Mouse (Mus musculus) natural killer cell, adult 2 months (primary cell): Measurements from ENCODE around the gene Sox2.

Experiments
- DNase-seq, 2 experiments: peaks; one replicate each; pipeline ENCODE4 v3.0.0; 2022; ENCODE audit warnings: low spot score in 2 of 2

The Sox2 gene

DNA sequence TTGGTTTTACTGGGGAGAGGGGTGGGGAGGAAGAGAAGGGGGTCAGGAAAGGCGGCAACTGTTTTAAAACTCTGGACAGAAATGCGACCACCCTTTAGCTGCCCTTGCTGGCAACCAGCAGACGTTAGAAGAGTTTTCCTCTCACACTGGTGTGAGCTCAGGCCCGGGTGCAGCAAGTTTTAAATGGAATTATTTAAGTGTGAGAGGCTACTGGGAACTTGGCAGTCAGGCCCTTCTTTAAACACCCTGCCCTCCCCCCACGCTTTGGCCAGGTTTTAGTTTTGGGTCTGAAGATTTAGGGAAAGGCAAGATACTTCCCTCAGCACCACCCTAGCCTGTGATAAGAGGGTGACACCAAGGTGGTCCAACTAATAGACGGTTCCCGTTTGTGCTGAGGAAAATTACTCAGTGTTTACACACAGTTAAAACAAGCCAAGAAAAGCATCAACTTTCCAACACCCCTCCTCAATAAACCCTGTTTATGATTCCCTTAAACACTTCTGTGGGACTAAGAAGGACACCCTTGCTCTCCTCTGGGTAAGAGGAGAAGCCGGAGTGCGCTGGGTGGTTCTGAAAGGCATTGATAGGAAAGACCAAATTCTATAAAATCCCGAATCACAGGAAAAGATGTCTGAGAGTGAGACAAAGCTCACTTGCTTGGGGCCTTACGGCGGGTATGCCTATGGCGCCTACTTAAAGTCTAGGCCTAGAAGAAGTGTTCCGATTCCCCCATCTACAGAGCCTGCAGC lies 10.5 kb downstream of the Sox2 start:
- DNase-seq, result no peak

DNA sequence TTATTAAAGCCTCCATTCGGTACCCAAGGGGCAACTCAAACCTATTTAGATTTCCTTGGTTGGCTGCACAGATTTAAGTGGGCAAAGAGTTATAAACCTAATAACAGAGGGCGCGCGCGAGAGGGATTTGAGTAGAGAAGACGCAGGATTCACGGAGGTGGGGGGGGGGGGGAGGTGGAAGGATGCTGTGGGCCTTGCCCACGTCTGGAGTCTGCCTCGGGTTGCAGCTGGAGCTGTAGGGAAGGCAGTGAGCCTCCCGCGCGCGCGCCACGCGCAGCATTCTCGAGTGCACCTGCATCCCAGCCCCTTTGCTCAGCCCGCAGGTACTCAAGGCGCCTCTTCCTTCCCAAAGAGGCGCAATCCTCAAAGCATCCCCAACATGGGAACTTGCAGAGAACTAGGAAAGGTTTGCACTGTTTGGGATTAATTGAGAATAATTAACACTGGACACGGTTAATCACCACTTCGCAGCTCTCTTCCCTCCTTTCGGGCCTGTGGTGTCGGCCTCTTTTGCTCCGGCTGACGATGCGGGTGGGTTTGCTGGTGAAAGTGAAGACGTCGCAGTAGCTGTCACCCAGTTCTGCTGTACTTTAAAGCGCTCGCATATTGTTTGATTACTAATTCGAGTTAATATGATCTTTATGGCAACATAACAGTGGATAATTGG lies 11.3 kb downstream of the Sox2 start:
- DNase-seq, result no peak

DNA sequence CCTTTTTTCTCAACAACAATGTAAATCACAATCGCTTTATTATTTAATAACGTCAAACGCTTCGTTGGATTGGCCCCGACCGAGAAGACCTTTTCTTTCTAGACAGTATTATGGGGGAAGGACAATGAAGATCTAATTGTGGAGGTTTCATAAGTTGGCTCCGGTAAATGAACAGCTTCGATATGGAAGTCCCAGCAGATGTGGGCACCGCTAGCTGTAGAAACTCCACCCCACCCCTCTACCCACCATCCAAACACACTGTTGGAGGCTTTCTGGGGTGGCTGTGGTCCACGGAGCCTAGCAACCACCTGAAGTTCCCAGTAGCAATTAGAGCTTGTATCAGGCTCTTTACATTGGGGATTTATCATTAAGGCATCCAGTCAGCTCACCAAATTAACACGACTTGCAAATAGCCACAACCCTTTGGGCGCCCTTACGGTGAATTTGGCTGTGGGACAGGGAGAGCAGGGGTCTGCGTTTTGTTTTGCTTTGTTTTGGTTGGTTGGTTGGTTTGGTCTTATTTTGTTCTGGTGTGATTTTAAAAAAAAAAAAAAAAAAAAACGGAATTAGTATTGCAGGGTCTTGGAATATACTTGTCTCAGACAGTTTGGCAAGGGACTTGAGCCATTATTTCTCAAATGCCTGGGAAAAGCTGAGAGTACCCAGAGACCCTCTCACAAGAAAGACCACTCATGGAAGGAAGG lies 12.0 kb downstream of the Sox2 start:
- DNase-seq, result no peak

DNA sequence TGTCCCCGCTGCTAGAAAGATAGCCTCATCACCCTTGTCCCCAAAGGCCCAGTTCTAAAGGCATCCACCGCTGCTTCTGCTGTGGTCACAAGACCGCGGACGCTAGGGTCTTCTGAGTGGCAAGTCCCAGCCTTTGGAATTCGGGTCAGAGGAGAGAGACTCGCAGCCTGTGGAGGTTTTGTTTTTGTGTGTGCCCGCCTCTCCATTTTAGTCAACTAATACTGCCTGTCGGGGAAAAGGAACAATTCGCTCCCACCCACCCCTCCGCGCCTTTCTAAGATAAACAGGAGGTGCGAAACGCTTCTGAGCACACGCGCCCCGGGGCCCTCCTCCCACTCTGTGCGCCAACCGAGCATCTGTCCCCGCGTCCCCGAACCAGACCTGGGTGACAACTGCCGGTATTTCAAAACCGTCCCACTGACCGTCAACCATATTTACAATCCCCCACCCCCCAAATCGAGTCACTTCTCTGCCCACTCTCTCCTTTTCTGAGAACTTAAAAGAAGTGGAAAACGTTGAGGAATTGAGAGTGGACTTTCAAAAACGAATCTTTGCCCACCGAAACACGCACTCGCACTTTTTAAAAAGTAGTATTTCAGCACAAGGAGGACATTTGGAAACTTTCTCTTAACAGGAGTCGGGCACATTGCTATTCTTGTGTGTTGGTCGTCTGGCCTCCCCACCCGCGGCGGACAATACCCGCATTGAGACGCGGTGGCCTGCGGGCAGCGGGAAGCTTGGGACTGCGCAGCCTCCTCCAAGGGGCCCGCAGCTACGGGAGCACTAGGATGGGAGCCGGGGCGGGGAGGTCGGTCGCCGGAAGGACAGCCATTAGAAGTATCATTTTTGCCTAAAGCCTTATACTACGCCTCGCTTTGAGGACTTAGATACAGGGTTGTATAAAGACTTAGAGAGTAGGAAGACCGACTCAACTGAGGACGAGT lies 12.8 kb downstream of the Sox2 start:
- DNase-seq, result no peak

GRCm38 (mm10) chr3:34663701-34664635 lies 13.8 kb downstream of the Sox2 start:
- DNase-seq, result no peak

GRCm38 (mm10) chr3:34664636-34665531 lies 14.7 kb downstream of the Sox2 start:
- DNase-seq, result no peak

DNA sequence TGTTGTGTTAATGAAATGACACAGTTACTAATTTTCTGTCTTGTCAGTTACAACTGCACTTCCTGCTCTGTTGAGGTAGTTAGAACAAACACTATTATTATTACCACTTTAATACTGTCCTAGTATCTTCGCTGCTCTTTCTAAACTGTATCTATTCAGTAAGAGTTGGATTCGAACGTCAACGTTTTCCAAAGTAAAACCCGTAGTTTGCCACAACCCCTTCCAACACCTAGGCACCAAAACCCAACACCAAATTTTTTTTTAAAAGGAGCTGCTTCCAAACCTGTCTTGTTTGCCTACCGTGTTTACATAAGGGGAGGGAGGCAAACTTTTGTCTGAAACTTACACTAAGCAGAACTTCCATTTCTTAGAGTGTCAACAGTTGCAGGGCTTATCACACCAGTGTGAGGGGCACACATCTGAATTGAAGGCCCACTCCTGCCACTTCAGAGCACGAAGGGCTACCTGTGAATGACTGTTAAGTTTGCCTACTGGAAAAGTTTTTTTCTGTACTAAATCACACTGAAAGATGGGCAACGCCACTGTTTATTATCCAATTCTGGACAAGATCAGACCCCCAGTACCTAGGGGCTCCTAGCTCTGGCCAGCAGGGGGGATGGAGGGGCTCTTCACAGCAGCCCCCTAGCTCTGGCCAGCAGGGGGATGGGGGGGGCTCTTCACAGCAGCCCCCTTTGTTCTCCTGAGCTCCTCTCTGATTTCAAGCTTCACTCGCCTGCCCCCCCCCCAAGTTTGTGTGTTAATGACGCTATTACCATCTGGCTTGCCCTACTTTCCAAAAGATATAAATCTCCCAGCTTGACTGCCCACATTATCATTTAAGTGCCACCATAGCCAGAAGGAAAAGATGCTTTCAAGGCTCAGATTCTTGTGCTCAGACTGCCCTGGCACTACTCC lies 15.8 kb downstream of the Sox2 start:
- no peak for DNase-seq

DNA sequence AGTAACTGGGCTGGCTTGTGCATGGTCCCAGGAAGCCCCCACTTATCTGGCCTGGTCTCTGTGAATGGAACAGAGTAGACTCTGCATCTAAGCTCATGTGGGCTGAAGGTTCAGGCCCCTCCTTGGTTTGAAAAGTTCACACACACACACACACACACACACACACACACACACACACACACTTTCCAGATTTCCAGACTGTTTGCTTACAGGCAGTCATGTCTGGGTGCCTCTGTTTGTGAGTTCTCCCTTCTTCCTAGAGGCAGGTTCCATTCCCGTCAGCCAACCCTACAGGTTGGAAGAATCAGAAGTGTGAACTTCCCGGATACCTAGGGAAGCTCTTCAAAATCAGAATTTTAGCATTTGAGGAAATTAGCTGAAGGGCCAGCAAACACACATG lies 17.0 kb downstream of the Sox2 start:
- no peak for DNase-seq

DNA sequence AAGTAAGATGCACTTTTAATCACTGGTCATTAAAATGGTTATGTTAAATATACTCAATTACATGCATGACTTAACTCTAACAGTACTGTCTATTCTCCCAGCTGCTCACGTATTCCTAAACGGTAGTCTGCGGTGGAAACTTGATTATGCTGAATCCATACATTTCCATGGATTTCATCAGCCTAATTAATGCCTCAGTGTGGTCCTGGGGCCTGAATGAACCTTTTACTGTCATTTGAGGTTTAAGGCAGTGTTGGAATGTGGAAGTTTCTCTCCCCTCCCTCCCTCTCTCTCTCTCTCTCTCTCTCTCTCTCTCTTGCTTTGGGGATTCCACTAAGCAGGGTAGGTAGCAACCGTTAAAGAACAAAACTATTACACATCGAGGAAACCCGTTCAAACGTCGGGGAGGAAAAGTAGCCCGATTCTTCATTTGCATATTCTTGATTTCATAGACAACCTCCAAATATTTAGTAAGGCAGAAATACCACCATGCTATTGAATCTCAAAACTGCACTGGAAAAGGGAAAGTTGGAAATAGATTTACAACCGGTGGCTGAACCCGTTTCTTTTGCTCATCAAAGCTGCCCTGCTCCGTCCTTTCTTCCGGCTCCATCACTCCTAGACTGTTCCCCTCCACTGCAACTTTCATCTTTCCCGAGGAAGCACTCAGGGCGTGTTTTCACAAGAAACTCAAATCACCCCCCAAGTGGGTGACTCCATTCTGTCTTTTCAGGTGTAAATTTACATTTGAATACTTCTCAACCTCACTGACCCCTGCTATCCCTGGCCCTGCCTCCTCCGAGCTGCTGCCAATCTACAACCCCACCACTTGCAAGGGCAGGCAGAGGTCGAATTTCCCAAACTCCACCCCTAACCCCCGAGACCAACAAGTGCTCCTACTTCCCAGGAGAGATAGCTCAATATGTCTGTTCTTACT lies 17.9 kb downstream of the Sox2 start:
- DNase-seq, result no peak

DNA sequence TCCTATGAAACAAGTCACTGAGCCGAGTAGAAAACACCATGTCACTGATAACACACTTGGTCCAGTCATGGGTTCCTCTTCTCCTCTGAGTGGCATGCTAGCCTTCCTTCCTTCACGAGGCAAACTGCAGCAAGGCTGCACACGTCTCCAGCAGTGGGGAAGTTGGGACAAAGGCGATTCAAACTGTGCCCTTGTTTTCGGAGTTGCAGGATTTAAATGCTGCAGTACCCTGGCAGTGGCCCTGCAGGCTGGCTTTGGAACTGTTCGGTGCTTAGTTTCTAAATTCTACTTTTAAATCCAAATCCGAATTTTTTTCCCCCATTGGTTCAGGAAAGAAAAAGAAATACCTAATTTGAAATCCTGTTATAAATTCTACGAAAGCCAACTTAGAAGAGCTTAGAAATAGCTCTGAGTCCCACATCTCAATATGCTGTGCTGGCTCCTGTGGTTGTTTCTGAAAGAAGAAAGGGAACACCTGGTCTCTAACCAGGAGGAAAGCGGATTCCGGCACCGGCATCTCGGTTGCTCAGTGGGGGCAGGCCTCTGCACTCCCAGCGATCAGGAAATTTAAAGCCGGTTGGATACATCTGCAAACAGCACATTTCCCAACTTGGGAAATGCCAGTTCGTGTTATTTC lies 20.9 kb downstream of the Sox2 start:
- no peak for DNase-seq

- DNase-seq, result no peak
Measured at GRCm38 (mm10) chr3:34678840-34679239, 28.6 kb downstream of the Sox2 start.

GRCm38 (mm10) chr3:34679439-34679838 lies 29.2 kb downstream of the Sox2 start:
- DNase-seq, result no peak

GRCm38 (mm10) chr3:34679921-34680320 lies 29.7 kb downstream of the Sox2 start:
- no peak for DNase-seq

GRCm38 (mm10) chr3:34688072-34688471 lies 37.9 kb downstream of the Sox2 start:
- DNase-seq, result no peak

GRCm38 (mm10) chr3:34691703-34692393 lies 41.6 kb downstream of the Sox2 start:
- no peak for DNase-seq

- no peak for DNase-seq
Measured at GRCm38 (mm10) chr3:34692394-34692745, 42.2 kb downstream of the Sox2 start.
